Mouse (Mus musculus) kidney, adult 2 months (tissue): ENCODE results near the gene Plg. TPM values are rescaled to one million over a fixed set of nuclear protein-coding genes. Genes with fewer than 3 reads are reported as not detected.
A peak's percentile ranks its signal among the peaks of the same experiment; 100 is the strongest.

Source experiments
- DNase-seq: peaks from one replicate; pipeline ENCODE4 v3.0.0; 2021
- H3K27ac ChIP-seq: fragments of 200-500 bp; 2 replicates; pipeline ENCODE4 v1.5.1; 2012; ENCODE audit warnings: low read depth, low read length, control low read depth, inconsistent platforms; ENCODE audit not compliant: insufficient read depth
- H3K27me3 ChIP-seq: fragments of 200-500 bp; replicated peaks from 2 replicates; pipeline ENCODE4 v1.6.1; 2012; ENCODE audit warnings: mild to moderate bottlenecking, moderate library complexity, low read length, inconsistent platforms; ENCODE audit not compliant: control insufficient read depth, insufficient read depth
- H3K36me3 ChIP-seq: fragments of 200-500 bp; 2 replicates; pipeline ENCODE4 v1.6.1; 2012; ENCODE audit warnings: mild to moderate bottlenecking, moderate library complexity, low read length, inconsistent platforms; ENCODE audit not compliant: control insufficient read depth, insufficient read depth
- H3K4me1 ChIP-seq: fragments of 200-500 bp; 2 replicates; pipeline ENCODE4 v1.6.1; 2011; ENCODE audit warnings: low read length; ENCODE audit not compliant: control insufficient read depth, insufficient read depth
- H3K4me3 ChIP-seq: fragments of 200-500 bp; 2 replicates; pipeline ENCODE4 v1.5.1; 2011; ENCODE audit warnings: mild to moderate bottlenecking, low read depth, low read length, control low read depth; ENCODE audit not compliant: insufficient read depth
- CTCF ChIP-seq: fragments of 200-500 bp; conservative IDR thresholded peaks from 2 replicates; pipeline ENCODE4 v1.5.1; 2011; ENCODE audit warnings: low read depth, mild to moderate bottlenecking, control low read depth, low read length, moderate library complexity, mixed read lengths; ENCODE audit not compliant: insufficient read depth, insufficient read length
- POLR2A ChIP-seq: fragments of 200-500 bp; IDR thresholded peaks from one replicate; pipeline ENCODE4 v1.6.1; 2011; ENCODE audit warnings: low read depth, low read length, control low read depth
- WGBS: fragments of 180-500 bp; shearing (Covaris S2); methylation state at CpG from one replicate; pipeline ENCODE4 v1.1.7; 2018; 5-methylcytosine and 5-hydroxymethylcytosine counted together
- polyA plus RNA-seq: library from polyadenylated mRNA; depleted of rRNA; stranded (reverse); fragments of >200 nt; gene quantifications from 2 replicates; pipeline ENCODE4 v1.2.3, GENCODE M21; 2012

Plg gene
- polyA plus RNA-seq, 1 experiment = 0.03 TPM

DNA sequence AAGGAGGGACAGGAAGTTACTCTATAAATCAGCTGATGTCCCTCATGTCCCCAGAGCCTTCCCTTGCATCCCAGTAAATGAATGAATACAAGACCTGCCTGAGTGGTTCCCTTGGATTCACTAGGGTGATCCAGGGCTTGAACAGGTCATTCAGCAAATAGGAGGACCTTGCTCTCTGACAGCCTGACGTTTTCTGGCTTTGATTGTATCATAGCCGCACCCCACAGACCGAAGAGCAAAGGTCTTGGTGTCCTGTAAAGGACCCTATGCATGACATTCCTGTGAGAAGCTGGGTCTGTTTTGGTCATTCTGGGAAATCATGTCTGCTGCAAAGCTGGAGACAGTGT is 34.5 kb downstream of the Plg start:
- Histone ChIP-seq H3K27me3 (no peaks in the 10 kb centered on the region), H3K4me1 (peaks cover 7% of the 10 kb centered on the region; the same call in 1 of the 2 replicates), H3K27ac (no peak overlapping the region; the same call in 1 of the 2 replicates), H3K36me3 (no peaks in the 10 kb centered on the region), H3K4me3 (no peak overlapping the region)
- DNase-seq = peak; percentile 66
- WGBS = 40% methylated on average over 3 of the region's 3 CpGs
- TF ChIP-seq POLR2A (no peak), CTCF (no peak)

GRCm38 (mm10) chr17:12415031-12415735 is 36.8 kb downstream of the Plg start:
- Histone ChIP-seq H3K36me3 (no peaks in the 10 kb centered on the region), H3K4me3 (no peak overlapping the region), H3K4me1 (peaks cover 7% of the 10 kb centered on the region; the same call in 1 of the 2 replicates), H3K27ac (no peak overlapping the region), H3K27me3 (no peaks in the 10 kb centered on the region)
- TF ChIP-seq CTCF = no peak
- TF ChIP-seq POLR2A = no peak
- no peak for DNase-seq
- WGBS = 46% methylated on average over 15 of the region's 15 CpGs

GRCm38 (mm10) chr17:12415741-12416140 is 37.3 kb downstream of the Plg start:
- TF ChIP-seq POLR2A = no peak
- no peak overlapping the region for H3K27ac ChIP-seq
- H3K27me3 ChIP-seq = no peaks in the 10 kb centered on the region
- no peak overlapping the region for H3K4me3 ChIP-seq
- H3K4me1 ChIP-seq = peaks cover 7% of the 10 kb centered on the region; the same call in 1 of the 2 replicates
- 64% methylated on average over 5 of the region's 5 CpGs for WGBS
- no peak for DNase-seq
- H3K36me3 ChIP-seq = no peaks in the 10 kb centered on the region

- H3K36me3 ChIP-seq = no peaks in the 10 kb centered on the region
- no peaks in the 10 kb centered on the region for H3K27me3 ChIP-seq
- WGBS = 37% methylated on average over 6 of the region's 6 CpGs
- H3K4me3 ChIP-seq = no peak overlapping the region
- TF ChIP-seq CTCF = peak; percentile 77
- TF ChIP-seq POLR2A = no peak
- peak; percentile 78 for DNase-seq
- H3K4me1 ChIP-seq = peaks cover 7% of the 10 kb centered on the region; the same call in 1 of the 2 replicates
- H3K27ac ChIP-seq = no peak overlapping the region
These were observed 38.0 kb downstream of the Plg start for GRCm38 (mm10) chr17:12416250-12416895.

DNA sequence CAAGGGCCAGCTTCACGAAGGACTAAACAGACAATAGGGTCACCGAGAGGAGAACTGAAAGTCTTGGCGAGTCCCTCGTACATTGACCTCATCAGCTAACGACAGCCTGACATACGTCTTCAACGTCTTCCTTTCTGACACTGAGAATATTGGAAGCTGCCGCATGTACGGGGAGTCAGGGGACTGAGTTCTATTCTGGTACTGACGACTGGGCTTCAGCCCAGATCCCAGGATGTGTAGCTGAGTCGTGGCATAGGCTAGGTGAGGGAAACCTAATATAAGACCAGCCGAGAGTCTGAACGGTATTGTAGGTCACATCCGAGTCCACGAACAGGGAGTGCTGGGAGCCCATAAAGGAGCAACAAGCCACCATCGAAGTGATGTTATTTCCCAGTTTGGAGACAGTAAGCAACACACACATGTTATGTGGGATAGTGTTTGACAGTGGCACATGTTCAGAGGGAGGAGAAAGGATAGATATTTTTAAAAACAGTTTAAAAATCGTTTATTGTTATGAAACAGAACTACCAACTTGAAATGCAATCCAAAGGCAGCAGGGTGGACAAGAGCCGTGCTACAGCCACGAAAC is 41.2 kb downstream of the Plg start:
- H3K27ac ChIP-seq = no peak overlapping the region

GRCm38 (mm10) chr17:12420886-12421574 is 42.6 kb downstream of the Plg start:
- DNase-seq = no peak
- 68% methylated on average over 16 of the region's 16 CpGs for WGBS
- TF ChIP-seq POLR2A (no peak), CTCF (peak; percentile 56)

More for the DNA sequence above, 41.2 kb downstream of the Plg start:
- H3K36me3 ChIP-seq = no peaks in the 10 kb centered on the region
- 71% methylated on average over 19 of the region's 19 CpGs for WGBS
- no peak for DNase-seq
- TF ChIP-seq POLR2A = no peak
- no peak for TF ChIP-seq CTCF
- no peak overlapping the region for H3K4me3 ChIP-seq
- no peaks in the 10 kb centered on the region for H3K27me3 ChIP-seq
- H3K4me1 ChIP-seq = no peaks in the 10 kb centered on the region

DNA sequence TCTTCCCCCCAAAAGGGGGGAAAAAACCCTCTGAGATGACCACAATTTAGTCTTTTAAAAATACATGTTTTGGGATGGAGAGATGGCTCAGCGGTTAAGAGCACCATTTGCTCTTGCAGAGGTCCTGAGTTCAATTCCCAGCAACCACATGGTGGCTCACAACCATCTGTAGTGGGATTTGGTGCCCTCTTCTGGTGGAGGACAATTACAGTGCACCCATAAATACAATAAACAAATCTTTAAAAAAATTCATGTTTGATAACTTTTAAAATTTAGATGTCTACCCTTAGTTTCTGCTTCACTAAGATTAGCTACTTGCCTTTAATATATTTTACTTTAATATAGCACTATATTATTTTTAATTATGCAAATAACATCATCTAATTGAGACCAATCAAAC is 43.7 kb downstream of the Plg start:
- Histone ChIP-seq H3K36me3 (no peaks in the 10 kb centered on the region), H3K4me1 (no peaks in the 10 kb centered on the region), H3K27me3 (no peaks in the 10 kb centered on the region), H3K27ac (no peak overlapping the region), H3K4me3 (no peak overlapping the region)
- peak; percentile 16; the same call in 1 of the 2 replicates for TF ChIP-seq CTCF
- TF ChIP-seq POLR2A = no peak
- 91% methylated on average over 1 of the region's 1 CpGs for WGBS
- DNase-seq = no peak

More at GRCm38 (mm10) chr17:12420886-12421574, 42.6 kb downstream of the Plg start:
- Histone ChIP-seq H3K36me3 (no peaks in the 10 kb centered on the region), H3K27me3 (no peaks in the 10 kb centered on the region), H3K4me3 (no peak overlapping the region), H3K4me1 (no peaks in the 10 kb centered on the region), H3K27ac (no peak overlapping the region)
